Mouse (Mus musculus): Measurements from ENCODE around the gene Myo10. TPM values are rescaled to one million over a fixed set of nuclear protein-coding genes. Genes with fewer than 3 reads are reported as not detected.

The Myo10 gene
- polyA plus RNA-seq, 1 experiment from 2014 or later, result 5.9 TPM

GRCm38 (mm10) chr15:25843086-25843991 lies 221.0 kb downstream of the Myo10 start, which contains the start of gene Retreg1:
Gene Retreg1 (plus strand): TSS chr15:25843180.
- no peak for TF ChIP-seq EP300 (IDR thresholded peaks at IDR 0.05; ENCODE audit: low read depth)
- 0 out of 2 replicates have a peak, but pooled peaks have one; percentile 12 for TF ChIP-seq CTCF (IDR thresholded peaks at IDR 0.05; ENCODE audit: low read depth)
- H3K36me3 ChIP-seq (replicated peaks; ENCODE audit: insufficient read depth, low read length), result no peaks in the 10 kb centered on the region
- no peaks in the 10 kb centered on the region for H3K9me3 ChIP-seq (ENCODE audit: low read length)
- H3K4me3 ChIP-seq (ENCODE audit: low read depth, low read length), result peak within 1 kb of the TSS; percentile 63
- ATAC-seq, result peak; percentile 91
- H3K4me1 ChIP-seq (ENCODE audit: insufficient read depth), result peaks cover 6% of the 10 kb centered on the region; the same call in 1 of the 2 replicates
- peak within 1 kb of the TSS; percentile 13; the same call in 1 of the 2 replicates for H3K27ac ChIP-seq (ENCODE audit: low read depth)
- DNase-seq, result peak; percentile 81
- 3% methylated on average over 67 of the region's 72 CpGs for WGBS (ENCODE audit: insufficient replicate concordance)
- H3K9ac ChIP-seq (replicated peaks), result peak within 1 kb of the TSS; percentile 63
- H3K27me3 ChIP-seq (ENCODE audit: insufficient read depth, low read length), result 0 out of 2 replicates have a peak, but pooled peaks cover 12% of the 10 kb centered on the region
- peak within 1 kb of the TSS; percentile 81 for H3K4me2 ChIP-seq (ENCODE audit: low read depth, low read length)

GRCm38 (mm10) chr15:25844013-25844570 lies 221.8 kb downstream of the Myo10 start:
- no peaks in the 10 kb centered on the region for H3K9me3 ChIP-seq (ENCODE audit: low read length)
- H3K4me2 ChIP-seq (ENCODE audit: low read depth, low read length), result peak overlapping the region; percentile 81
- no peaks in the 10 kb centered on the region for H3K36me3 ChIP-seq (replicated peaks; ENCODE audit: insufficient read depth, low read length)
- no peak overlapping the region for H3K9ac ChIP-seq (replicated peaks)
- ATAC-seq (no peak), DNase-seq (no peak)
- 40% methylated on average over 11 of the region's 11 CpGs for WGBS (ENCODE audit: insufficient replicate concordance)
- TF ChIP-seq CTCF (IDR thresholded peaks at IDR 0.05; ENCODE audit: low read depth) (no peak), EP300 (IDR thresholded peaks at IDR 0.05; ENCODE audit: low read depth) (no peak)
- H3K4me1 ChIP-seq (ENCODE audit: insufficient read depth), result peaks cover 6% of the 10 kb centered on the region; the same call in 1 of the 2 replicates
- H3K27me3 ChIP-seq (ENCODE audit: insufficient read depth, low read length), result 0 out of 2 replicates have a peak, but pooled peaks cover 12% of the 10 kb centered on the region
- peak overlapping the region; percentile 63 for H3K4me3 ChIP-seq (ENCODE audit: low read depth, low read length)
- no peak overlapping the region for H3K27ac ChIP-seq (ENCODE audit: low read depth)

GRCm38 (mm10) chr15:25844771-25845170 lies 222.4 kb downstream of the Myo10 start:
- DNase-seq (no peak), ATAC-seq (no peak)
- H3K4me2 ChIP-seq (ENCODE audit: low read depth, low read length), result no peak overlapping the region
- H3K4me1 ChIP-seq (ENCODE audit: insufficient read depth), result peaks cover 6% of the 10 kb centered on the region; the same call in 1 of the 2 replicates
- TF ChIP-seq EP300 (IDR thresholded peaks at IDR 0.05; ENCODE audit: low read depth), result no peak
- 60% methylated on average over 4 of the region's 4 CpGs for WGBS (ENCODE audit: insufficient replicate concordance)
- no peaks in the 10 kb centered on the region for H3K36me3 ChIP-seq (replicated peaks; ENCODE audit: insufficient read depth, low read length)
- H3K4me3 ChIP-seq (ENCODE audit: low read depth, low read length), result no peak overlapping the region
- H3K9ac ChIP-seq (replicated peaks), result no peak overlapping the region
- no peak overlapping the region for H3K27ac ChIP-seq (ENCODE audit: low read depth)
- H3K9me3 ChIP-seq (ENCODE audit: low read length), result no peaks in the 10 kb centered on the region
- H3K27me3 ChIP-seq (ENCODE audit: insufficient read depth, low read length), result 0 out of 2 replicates have a peak, but pooled peaks cover 12% of the 10 kb centered on the region

- H3K4me1 ChIP-seq (ENCODE audit: insufficient read depth), result peaks cover 5% of the 10 kb centered on the region; the same call in 1 of the 2 replicates
- H3K9me3 ChIP-seq (ENCODE audit: low read length), result no peaks in the 10 kb centered on the region
- H3K36me3 ChIP-seq (replicated peaks; ENCODE audit: insufficient read depth, low read length), result no peaks in the 10 kb centered on the region
- no peak overlapping the region for H3K4me3 ChIP-seq (ENCODE audit: low read depth, low read length)
- TF ChIP-seq EP300 (IDR thresholded peaks at IDR 0.05; ENCODE audit: low read depth) (no peak), CTCF (IDR thresholded peaks at IDR 0.05; ENCODE audit: low read depth) (no peak)
- 89% methylated on average over 1 of the region's 1 CpGs for WGBS (ENCODE audit: insufficient replicate concordance)
- H3K4me2 ChIP-seq (ENCODE audit: low read depth, low read length), result no peak overlapping the region
- no peak overlapping the region for H3K9ac ChIP-seq (replicated peaks)
- H3K27me3 ChIP-seq (ENCODE audit: insufficient read depth, low read length), result 0 out of 2 replicates have a peak, but pooled peaks cover 5% of the 10 kb centered on the region
- no peak overlapping the region for H3K27ac ChIP-seq (ENCODE audit: low read depth)
- ATAC-seq, result no peak
- no peak for DNase-seq
These were observed 225.3 kb downstream of the Myo10 start for GRCm38 (mm10) chr15:25847576-25848168.

GRCm38 (mm10) chr15:25850552-25850951 lies 228.2 kb downstream of the Myo10 start:
- no peak for ATAC-seq

More at GRCm38 (mm10) chr15:25850552-25850951, 228.2 kb downstream of the Myo10 start:
- TF ChIP-seq EP300 (IDR thresholded peaks at IDR 0.05; ENCODE audit: low read depth) (no peak), CTCF (IDR thresholded peaks at IDR 0.05; ENCODE audit: low read depth) (no peak)
- Histone ChIP-seq H3K4me1 (ENCODE audit: insufficient read depth) (no peaks in the 10 kb centered on the region), H3K27me3 (ENCODE audit: insufficient read depth, low read length) (no peaks in the 10 kb centered on the region), H3K4me3 (ENCODE audit: low read depth, low read length) (no peak overlapping the region), H3K36me3 (replicated peaks; ENCODE audit: insufficient read depth, low read length) (no peaks in the 10 kb centered on the region), H3K9ac (replicated peaks) (no peak overlapping the region), H3K27ac (ENCODE audit: low read depth) (no peak overlapping the region), H3K9me3 (ENCODE audit: low read length) (no peaks in the 10 kb centered on the region), H3K4me2 (ENCODE audit: low read depth, low read length) (no peak overlapping the region)
- DNase-seq, result no peak
- WGBS (ENCODE audit: insufficient replicate concordance), result 67% methylated on average over 11 of the region's 11 CpGs
